Mouse (Mus musculus): ENCODE data around the gene Spata5.
"Not testable (repeated sequence)": the region's sequence is repeated elsewhere in the genome, so short reads cannot be mapped to it uniquely, and the experiment has no call there.

Gene Spata5

DNA sequence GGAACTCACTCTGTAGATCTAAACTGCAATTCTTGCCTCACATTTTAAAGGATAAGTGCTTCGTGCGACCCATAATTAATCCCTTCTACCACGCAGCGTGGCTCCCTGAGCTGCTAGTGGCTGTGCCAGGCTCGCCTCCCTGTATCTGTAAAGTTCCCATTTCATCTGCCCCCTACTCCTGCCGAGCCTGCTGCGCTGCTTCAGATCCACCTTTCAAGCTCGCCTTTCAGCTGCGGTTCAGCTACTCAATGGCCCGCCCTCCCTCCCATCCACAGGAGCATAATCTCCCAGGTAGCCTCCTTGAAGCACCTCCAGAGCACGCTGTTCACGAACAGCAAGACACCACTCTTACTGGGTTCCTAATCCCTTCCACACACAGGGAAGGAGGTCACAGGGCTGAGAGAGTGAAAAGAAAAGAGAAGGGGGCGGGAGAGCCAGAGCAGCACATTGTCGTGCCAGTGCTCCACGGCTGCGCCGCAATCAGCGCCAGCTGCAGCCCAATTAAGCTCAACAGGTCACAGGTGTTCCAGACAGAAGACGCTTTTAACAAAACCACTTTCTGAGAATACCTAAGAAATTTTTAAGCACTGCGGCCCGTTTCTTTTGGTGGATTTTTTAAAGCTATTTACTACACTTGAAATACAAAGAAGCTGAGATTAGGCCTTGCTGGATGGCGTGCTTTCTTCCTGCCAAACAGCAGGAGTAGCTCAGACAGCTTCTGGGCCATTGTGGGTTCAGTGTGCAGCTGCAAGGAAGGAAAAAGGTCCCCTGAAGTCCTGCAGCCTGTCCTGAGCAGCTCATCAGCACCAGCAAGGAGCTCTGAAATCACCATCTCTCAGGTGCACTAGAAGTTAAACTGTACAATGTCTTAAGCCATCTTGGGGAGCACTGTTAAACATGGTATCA is 150.2 kb downstream of the Spata5 start:
- DNase-seq (ENCODE audit: low spot score), result no peak

DNA sequence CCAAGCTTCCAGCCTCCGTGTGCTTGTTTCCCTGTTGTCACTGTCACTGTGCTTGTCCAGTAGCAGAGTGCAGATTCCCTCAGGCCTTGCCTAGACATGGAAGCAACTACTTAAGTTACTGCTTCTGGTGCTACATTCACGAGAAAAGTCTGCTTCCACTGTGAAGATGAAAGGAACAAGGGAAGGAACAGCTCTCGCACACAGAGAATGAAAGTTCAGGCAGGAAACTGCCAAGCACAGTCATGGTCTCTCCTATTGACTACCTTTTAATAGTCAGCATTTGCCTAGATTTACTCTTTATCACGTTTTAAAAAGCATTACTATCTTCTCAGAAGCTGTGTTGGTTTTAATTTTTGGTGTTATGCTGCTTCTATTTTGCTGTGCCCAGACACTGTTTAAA is 151.9 kb downstream of the Spata5 start:
- no peak for DNase-seq (ENCODE audit: low spot score)

DNA sequence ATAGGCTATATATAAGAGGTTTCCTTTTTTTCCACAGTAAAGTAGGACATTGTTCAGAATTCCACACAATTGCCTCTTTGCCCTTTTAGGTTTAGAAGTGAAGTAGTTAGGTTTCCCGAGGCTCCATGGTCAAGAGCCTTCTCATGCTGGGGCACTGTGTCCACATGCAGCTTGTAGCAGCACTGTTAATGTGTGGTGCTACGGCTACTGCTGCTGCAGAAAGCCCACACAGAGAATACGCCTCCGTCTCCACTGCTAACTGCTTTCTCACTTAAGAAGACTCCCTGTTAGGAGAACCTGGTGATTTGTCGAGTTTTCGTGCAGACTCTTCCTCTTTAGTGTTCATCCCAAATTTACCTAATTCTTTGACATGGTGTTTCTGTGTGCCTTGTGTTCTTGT is 152.4 kb downstream of the Spata5 start:
- no peak for DNase-seq (ENCODE audit: low spot score)

DNA sequence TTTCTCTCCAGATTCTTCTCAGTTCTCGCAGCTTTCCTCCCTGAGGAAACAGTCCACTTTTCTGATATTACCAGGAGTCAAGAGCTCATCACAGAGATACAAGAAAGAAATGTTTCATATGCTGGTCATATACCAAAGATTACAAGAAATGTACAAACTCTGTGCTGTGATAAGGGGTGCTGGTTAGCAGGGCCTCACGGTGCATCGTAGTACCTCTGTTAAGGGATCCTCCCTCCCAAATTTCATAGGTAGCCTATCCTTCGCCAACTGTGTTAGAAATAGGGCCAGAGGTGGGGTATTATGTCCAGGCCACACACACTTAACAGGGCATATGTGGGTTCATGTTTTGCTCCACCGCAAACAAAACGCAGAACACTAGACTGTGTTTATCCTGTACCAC is 157.1 kb downstream of the Spata5 start:
- DNase-seq (ENCODE audit: low spot score), result no peak

DNA sequence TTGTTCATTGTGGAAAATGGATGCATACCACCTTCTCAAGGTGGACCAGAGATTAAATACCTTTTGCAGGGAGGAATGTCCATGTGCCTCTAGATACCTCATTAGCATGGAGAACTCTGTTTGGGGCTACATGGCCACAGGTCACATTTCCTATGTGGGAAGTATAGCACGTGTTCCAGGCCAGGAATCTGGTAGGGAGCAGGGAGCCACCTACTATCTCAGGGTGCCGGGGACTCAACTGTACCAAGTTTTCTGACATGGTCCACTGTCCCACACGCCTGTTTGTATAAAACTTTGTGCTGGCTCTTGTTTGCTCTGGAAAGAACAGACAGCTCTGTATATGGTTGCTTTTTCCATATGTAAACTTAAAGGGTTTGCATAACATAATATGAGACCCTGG is 158.0 kb downstream of the Spata5 start:
- no peak for DNase-seq (ENCODE audit: low spot score)

DNA sequence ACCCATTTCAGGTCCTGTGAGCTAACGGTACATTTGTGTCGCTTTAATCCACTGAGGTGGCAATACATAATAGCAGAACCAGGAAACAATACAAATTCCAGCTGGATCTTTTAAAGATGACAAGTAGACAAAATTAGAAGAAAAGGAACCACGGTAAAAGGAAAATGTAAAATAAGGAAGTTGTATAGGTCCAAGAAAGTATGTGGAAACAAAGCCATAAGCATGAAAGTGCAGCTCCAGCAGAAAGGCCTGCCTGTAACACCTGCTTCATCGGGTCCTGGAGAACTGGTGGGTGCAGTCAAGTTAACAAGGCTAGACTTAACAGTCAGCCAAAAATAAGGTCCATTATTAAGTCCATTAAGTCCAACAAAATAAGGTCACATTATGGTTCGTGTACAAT is 164.9 kb downstream of the Spata5 start:
- DNase-seq (ENCODE audit: low spot score), result no peak

DNA sequence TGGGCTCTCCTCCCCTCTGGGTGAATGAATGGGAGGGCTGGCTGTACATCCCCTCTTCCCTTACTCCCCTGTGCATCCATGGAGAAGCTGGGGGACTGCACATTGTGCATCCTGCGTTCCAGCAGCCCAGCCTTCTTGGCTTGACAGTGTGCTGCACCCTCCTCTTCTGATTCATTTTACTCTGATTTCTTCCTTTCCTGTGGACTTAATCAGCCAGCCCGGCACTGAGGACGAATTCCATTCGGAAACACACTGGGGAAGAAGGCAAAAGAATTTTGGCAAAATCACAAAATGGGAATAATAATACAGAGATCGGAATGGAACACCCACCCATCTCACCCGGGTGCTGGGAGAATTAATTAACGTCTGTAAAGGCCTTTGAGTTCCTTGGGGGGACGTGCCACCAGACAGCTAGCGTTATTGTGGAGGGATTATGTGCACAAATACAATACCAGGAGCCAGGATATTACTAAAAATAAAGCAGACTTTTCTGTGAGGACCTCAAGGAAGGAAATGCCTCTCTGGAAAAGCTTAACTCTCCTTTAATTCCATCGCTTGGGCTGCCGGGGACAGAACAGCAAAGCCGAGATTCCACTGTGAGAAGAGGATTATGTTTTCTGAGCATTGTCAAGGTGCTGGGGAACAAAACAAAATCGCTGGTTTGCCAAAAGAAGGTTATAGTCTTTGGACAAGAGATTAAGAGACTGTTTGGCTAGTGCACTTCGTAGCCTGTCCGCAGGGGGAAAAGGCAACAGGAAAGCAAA is 166.5 kb downstream of the Spata5 start:
- no peak for DNase-seq (ENCODE audit: low spot score)

DNA sequence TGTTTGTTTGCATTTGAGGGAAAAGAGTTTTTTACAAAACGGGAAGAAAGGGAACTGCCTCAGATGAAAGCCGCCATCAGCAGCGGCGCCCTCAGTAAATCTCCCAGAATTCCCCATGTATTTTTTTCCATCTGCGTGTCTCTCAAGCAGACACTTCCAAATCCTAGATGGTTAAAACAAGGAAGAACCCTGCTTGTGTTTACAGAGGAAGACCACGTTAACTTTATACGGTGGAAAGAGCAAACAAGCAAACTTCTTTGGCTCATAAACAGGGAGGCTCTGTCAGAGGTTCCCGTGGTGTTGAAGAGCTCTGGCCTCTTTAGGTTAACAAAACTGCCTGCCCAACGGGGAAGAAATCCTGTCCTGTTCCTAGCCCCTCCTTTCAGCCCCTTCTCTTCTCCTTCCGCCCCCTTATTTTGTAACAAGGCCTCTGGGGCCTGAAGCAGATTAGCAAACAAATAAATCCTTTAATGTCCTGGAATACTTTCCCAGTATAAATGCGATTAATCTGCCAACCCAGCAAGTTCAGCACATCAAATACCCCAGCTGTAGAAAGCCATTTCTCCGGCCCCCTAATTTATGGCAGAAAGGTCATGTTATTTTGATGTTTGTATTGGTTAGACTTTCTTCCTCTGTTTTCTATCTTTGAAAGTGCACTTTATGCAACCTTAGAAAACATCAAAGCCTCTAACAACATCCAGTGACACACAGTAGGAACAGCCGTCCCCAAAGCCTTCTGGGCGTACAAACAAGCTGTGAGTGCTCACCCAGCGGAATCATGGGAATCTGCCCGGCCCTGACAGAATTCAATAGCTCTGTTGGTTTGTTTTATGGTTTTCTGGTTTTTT is 167.3 kb downstream of the Spata5 start:
- DNase-seq (ENCODE audit: low spot score), result no peak

DNA sequence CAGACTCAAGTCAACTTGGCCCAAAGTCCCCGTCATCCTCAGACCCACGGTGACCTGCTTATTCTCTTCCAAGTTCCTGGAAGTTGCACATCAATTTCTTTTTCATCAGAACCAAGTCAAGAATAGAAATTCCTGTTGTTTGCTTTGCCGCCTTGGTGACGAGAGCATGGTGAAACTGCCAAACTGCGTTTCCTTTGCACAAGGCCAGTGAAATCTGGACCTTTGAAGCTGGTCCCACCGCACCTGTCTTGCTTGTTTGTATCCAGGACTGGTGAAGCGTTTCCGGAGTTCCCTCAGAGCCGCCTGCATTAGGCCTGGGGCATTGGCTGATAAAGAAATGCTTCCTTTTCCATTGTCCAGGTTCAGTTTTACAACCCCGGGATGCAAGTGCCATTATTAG is 176.0 kb downstream of the Spata5 start:
- no peak for DNase-seq (ENCODE audit: low spot score)

DNA sequence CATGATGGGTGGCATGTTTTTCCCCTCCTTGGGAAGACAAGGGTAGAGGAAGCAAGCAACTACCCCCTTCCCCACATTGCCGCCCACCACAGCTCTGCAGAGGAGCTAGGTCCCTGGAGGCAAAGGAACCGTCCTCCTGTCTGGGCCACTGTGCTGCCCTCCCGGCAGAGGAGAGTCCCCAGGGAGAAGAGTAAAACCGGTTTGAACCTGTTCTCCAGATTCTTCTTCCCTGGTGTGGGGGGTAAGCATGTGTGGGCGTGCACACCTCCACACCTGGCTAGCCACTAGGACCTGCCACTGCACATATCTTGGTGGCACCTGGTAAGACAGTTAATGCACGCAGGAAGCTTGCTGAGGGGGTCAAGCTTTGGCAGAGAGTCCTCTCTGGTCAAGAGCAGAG is 176.8 kb downstream of the Spata5 start:
- no peak for DNase-seq (ENCODE audit: low spot score)

DNA sequence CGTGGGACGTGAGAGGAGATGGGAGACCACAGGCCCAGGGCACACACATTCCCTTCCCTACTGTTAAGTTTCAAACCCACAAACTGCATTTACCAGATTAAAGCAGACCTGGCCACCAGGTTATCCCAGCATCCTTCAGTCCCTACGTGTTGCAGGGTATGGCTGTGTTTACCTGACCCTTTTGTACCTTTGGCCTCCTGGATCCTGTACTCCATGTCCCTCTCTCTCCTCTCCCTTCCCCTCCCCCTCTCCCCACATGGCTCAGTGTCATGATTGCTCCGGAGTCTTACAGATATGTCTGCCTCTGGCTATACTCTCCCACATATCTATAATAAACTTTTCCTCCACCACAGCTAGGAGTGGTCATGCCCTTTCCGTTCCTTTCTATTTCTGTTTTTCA is 177.5 kb downstream of the Spata5 start:
- DNase-seq (ENCODE audit: low spot score), result no peak

DNA sequence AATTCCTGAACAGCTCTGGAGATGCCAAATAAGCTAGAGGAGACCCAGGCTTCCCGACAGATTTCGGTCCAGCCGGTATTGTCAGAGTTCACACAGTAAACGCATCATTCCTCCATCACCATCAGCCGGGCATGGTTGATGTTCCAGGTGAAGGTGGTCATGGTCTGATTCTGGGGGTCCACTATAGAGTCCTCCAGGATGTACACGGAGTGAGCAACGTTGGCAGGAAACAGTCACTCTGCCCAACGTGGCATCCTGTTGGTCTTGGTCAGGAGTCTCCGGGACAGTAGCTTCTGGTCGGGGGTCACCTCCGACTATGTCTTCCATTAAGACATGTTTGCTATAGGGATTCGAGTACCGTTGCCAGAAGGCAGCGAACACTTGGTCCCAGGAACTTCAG is 179.9 kb downstream of the Spata5 start:
- DNase-seq (ENCODE audit: low spot score), result not testable (repeated sequence)

DNA sequence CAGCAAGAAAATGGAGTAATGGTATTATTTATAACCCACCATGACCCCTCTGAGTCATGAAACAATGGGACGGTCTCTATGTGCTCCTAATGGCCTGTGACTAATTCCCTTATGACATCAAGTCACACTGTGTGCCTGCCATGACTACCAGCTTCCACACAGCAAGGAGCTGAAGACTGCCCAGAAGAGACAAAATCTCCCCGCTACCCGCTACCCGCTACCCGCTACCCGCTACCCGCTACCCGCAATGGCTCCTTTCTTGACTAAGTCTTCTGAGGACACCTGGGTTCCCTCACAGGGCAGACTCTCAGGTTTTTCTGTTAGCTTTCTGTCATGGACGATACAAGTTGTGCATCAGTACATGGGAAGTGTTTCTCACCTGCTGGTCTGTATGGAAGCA is 182.7 kb downstream of the Spata5 start:
- DNase-seq (ENCODE audit: low spot score), result no peak

DNA sequence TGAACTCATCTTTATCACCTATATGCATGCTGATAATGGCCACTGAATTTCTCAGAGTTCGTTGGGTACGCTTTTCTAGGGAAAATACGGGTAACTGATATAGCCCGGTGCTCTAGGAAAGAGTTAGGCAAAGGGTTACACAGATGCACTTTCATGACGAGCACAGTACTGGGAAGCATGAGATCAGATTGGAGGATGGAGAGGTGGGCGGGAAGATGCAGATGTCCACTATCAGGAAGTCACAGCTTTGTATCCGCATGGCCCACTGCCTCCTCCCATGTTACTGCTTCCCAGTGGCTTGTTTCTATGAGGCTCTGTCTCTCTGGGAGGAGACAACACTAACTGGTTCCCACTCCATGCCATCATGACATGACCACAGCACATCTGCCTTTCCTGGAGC is 183.2 kb downstream of the Spata5 start:
- DNase-seq (ENCODE audit: low spot score), result no peak

DNA sequence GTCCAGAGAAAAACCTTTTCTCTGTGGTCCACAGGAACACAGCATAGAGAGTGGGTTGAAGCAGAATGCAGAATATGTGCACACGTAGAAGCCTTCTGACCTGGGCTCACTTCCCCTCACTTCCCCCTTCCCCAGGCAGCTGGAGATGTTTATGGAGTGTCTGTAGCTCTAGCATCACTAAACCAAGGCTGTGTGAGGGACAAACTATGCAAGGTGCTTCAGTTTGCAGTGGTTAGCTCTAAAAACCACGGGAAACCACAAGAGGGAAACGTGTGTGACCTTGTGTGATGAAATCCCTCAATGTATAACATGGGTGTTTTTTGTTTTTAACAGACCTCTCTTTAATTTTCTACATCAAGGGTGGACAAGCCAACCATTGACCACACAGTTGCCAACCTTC is 183.8 kb downstream of the Spata5 start:
- DNase-seq (ENCODE audit: low spot score), result no peak

DNA sequence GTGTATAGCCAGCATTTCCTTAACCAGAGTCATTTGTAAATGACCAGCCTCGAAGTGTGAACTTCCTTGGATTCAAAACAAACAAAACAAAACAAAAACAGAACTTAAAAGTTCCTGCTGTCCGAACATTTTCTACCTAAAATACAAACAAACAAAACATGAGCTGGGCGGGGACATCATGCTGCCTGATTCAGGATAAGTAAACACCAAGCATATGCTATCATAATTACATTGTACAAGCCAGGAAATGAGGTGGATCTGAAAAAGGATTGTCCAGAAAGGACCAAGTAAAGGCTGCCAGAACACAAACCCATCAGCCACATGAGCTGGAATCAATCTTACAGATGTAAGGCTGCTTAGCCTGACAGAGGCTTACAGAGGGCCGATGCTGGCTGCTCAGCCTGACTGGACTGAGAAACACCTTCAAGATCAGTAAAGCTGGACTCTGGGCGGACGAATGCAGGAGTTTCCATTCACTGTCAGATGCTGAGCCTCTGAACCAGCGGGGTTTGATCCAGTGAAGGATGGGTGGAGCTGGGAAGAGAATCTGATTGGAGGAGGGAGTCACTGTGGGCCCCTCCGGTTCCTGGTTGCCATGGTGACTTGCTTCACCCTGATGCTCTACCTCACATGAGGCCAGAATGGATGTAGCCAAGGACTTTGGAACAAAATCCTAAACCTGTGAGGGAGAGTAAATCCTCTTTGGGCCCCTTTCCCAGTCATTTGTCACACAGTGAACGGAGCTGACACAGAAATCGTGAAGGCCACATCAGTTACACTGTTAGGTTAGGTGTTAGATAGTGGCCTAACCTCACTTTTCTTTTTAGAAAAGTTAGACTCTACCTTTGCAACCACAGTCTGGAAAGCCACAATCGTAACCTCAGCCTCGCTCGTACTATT is 185.5 kb downstream of the Spata5 start:
- no peak for DNase-seq (ENCODE audit: low spot score)

DNA sequence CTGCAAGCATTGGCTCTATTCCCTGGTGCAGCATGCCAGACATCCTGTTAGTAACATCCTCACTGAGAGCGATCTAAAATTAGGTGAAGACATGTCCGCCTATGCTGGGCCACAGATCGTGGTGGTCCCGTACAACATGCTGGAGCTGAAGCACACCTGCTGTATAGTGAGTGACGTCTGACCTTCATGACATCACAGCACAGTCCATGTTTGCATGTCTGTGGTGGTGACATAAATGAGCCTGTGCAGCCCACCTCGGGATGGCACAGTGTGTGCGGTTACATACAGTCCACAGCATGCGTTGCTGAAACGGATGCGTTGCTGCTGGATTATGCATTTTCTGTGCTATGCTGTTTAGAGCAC is 186.2 kb downstream of the Spata5 start:
- no peak for DNase-seq (ENCODE audit: low spot score)

DNA sequence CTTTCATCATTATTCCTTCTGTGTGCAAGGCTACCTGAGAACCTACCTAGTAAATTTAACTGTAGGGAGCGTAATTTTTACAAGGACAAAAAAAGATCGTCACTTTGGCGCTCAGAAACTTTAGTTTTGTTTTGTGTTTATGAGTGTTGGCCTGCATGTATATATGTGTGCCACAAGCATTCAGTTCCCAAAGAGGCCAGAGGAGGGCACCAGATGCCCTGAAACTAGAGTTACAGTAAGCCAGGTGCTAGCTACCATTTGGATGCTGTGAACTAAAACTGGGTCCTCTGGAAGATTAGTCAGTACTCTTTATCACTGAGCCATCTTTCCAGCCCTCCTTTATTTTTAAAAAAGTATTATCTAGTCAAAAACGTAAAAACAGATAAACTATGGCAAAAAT is 189.2 kb downstream of the Spata5 start:
- DNase-seq (ENCODE audit: low spot score), result no peak

DNA sequence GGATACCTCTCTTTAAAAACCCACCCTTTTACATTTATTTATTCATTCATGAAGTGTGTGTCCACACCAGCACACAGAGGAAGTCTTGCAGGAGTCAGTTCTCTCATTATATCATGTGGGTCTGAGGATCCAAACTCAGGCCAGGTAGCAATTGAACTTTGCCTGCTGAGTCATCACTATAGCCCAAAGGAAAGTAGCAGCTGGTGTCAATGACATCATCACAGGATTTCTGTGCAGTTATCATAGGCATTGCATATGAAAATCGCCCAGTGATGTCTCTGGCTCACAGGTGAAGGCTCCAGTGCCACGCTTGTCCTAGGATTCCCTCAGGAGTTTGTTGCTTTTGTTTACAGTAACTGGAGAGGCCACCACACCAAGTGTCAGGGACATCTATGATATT is 191.0 kb downstream of the Spata5 start:
- DNase-seq (ENCODE audit: low spot score), result no peak

DNA sequence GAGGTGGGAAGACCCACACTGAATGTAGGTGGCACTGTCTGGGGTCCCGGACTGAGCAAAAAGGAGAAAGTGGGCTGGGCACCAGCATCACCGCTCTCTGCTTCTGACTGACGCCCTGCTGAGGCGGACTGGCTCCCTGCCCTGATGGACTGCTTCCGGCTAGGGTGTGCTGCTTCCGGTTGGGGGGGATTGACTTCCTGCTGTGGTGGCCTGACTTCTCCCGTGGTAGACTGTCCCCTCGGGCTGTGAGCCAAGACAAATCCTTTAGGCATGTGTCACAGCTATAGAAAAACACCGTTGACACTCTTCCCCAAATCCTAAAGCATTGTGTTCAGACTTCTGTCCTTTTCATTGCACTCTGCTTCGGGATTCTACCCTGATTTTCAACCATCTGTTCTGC is 194.0 kb downstream of the Spata5 start:
- no peak for DNase-seq (ENCODE audit: low spot score)

DNA sequence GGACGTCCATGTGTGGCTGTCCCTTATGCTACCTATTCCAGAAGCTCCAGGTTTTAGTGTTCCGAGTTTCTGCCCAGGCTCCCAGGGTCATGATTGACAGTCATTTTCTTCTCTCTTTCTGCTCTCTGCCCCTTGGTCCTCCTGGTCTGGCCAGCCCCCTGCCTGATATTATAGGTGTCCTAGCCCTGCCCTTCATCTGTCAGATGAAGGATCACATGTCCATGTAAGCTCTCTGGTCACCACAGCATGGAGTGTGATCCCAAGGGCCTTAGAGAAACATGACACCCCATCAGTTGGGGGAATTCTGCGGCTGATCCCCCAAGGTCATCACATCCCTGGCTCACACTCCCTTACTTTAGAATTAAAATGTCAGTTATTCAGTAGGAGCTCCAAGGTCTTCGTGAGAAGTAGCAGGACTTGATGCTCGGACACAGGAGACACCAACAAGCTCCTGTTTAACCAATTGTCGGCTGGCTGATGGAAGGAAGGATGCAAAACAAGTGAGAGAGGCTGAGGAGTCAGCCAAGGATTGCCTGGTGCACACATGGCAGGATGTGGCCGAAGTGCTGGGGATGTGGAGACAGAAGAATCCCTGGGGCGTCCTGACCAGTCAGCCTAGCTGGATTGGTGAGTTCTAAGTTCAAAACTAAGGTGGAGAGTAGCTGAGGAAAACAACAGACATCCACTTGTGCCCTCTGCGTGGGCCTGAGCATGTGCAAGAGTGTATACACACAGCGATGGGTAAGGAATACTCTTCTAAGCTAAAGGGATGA is 195.4 kb downstream of the Spata5 start:
- DNase-seq (ENCODE audit: low spot score), result no peak
